Mouse (Mus musculus) left cerebral cortex, postnatal 25 days (tissue): ENCODE results near the gene Ncam1. TPM values are rescaled to one million over a fixed set of nuclear protein-coding genes. Genes with fewer than 3 reads are reported as not detected.

Experiments
- DNase-seq, 2 experiments: peaks; one replicate each; pipeline ENCODE4 v3.0.0; 2022; ENCODE audit warnings: low spot score in 2 of 2, mixed read lengths in 1 of 2
- intact Hi-C: fragments of 180-260 bp; cut with DNase I; formaldehyde crosslinking; loops from one replicate; pipeline ENCODE4 v1.15.1; 2025
- total RNA-seq, 2 experiments: library from RNA; stranded (reverse); gene quantifications; 2 replicates each; pipeline ENCODE4 v1.2.3; 2021

Gene Ncam1
- total RNA-seq, 2 experiments from 2014 or later: 281 to 286 TPM

DNA sequence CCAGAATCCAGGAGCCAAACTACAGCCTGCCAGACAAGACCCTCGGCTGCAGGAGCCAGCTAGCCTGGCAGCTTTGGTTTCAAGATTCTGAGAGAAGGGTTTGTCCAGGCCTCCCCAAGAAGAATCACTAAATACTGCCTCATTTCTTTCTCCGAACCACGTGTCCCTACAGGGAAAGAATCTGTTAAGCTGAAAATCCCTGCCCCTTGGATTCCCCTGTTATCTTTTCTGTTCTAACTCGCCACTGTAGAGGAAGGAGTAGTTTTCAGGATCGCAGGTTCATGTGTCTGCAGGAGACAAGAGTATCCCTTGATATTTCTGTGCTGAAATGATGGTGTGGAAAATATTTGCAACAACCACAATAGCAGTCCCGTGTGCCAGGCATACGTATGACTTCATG is 310.5 kb downstream of the Ncam1 start:
- intact Hi-C loops: loop anchor here (1.0 to 10.0 kb wide), 2 partner anchors 241 to 843 kb away; no protein-coding TSS in a partner anchor
- no peak for DNase-seq

GRCm38 (mm10) chr9:49487657-49487943 is 311.1 kb downstream of the Ncam1 start:
- intact Hi-C loops: loop anchor here (10.0 kb wide), 1 partner anchor 843 kb away; no protein-coding TSS in a partner anchor
- no peak for DNase-seq

- intact Hi-C loops: loop anchor here (10.0 kb wide), 1 partner anchor 842 kb away; no protein-coding TSS in a partner anchor
- no peak for DNase-seq
Measured at GRCm38 (mm10) chr9:49486805-49487656, 311.7 kb downstream of the Ncam1 start.

DNA sequence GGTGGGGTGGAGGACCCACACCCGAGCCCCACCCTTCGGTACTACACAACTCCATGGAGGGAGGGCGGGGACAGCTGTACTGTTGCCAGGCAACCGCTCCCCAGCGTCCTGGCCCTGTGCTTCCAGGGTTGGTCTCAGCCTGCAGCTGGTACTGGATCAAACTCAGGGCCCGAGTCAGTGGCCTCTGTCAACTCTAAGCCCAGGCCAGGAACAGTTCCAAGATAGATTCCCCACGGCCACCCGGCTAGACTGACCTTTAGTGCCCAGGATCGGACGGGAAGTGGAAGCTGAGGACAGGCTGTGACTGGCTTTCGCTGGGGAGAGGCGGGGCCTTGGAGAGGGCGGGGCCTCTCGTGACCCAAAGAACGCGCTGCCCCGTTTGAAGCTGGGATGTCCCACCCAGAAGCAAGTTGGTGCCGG is 312.8 kb downstream of the Ncam1 start, which contains the start of gene Ttc12:
TSS of gene Ttc12 (minus strand) at position 334 of the 420 bp plus-strand sequence.
- DNase-seq: peak; percentile 50 to 65
- intact Hi-C loops: loop anchor here (10.0 kb wide), 1 partner anchor 841 kb away; no protein-coding TSS in a partner anchor

- DNase-seq: peak in 1 of 2 experiments; percentile 51
- intact Hi-C loops: loop anchor here (10.0 kb wide), 1 partner anchor 841 kb away; no protein-coding TSS in a partner anchor
Measured at GRCm38 (mm10) chr9:49485250-49485891, 313.4 kb downstream of the Ncam1 start.

DNA sequence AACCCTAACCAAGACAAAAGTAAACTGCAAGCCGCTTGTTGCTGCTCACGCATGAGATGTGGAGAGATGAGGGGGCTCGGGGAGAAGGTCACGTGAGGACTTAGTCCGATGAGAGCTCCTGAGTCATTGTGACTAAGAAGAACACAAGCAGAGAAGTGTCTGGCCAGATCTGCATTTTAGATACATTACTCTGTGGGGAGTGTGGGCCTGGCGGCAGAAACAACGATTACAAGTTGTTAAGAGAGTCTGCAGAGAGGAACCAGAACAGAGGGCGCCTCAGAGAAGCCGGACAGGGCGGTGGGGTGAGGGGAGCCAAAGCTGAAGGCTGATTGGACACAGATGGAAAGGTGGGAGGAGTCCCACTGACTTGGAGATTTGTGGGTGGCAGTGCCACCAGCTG is 315.4 kb downstream of the Ncam1 start:
- intact Hi-C loops: loop anchor here (10.0 kb wide), 1 partner anchor 839 kb away; no protein-coding TSS in a partner anchor
- peak in 1 of 2 experiments; percentile 53 for DNase-seq

- DNase-seq: no peak
- intact Hi-C loops: no loop called here
Measured at GRCm38 (mm10) chr9:49472126-49472525, 326.6 kb downstream of the Ncam1 start.

GRCm38 (mm10) chr9:49470946-49471345 is 327.8 kb downstream of the Ncam1 start:
- intact Hi-C loops: no loop called here
- DNase-seq: peak in 1 of 2 experiments; percentile 23

- no peak for DNase-seq
- intact Hi-C loops: no loop called here
Measured at GRCm38 (mm10) chr9:49470006-49470405, 328.7 kb downstream of the Ncam1 start.

- intact Hi-C loops: no loop called here
- DNase-seq: no peak
Measured at GRCm38 (mm10) chr9:49456136-49456535, 342.6 kb downstream of the Ncam1 start.

DNA sequence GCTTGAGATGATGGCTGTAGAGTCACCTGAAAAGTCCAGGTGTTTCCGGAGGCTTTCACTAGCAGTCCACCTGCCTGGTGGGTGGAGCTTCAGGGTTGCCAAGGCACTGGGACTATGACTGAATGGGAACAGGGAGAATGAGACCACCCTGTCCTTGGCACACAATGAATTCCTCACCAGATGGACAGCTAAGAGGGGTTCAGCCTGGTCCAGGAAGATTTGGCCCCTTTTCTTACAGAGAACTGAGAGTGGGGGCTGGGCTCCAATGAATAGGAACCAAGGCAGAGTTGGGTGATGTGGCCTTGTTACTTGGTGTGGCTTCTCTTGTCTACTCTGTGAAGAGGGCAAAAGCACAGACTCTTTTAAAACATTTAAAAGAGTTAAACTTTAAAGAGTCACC is 346.3 kb downstream of the Ncam1 start:
- intact Hi-C loops: no loop called here
- no peak for DNase-seq
